Mouse (Mus musculus): ENCODE measurements around the gene Ddx23.

Gene Ddx23

DNA sequence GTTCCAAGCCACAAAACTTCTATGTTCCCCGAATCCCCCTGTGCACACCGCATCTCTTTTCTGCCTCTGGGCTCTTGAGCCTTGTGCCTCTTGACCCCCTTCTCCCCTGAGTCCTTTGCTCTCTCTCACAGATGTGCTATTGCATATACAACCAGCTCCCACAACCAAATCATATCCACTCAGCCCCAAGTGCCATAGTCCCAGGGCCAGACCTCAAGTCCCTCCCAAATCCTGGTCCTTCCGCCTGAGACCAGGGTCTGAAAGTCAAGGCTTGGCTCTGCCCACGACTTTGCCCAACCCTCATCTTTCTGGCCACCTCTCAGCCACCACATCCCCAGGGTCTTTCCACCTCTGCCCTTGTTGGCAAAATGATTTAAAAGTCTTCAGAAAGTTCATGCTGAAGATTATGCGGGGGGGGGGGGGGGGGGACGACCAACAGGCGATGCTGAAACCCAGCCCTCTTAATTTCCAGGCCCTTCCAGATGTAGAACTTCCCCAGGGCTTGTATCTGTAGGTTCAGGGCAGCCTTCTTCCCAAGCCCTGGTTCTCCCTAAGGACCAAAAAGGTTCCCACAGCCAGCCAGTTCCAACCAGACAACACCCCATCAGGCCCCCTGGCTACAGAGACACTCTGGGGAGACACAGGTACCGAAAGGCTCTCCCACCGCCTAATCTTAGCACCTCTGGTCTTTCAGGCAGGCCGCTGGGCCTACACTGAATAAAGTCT is 54.5 kb downstream of the Ddx23 start:
- no peak for DNase-seq (ENCODE audit: low read depth, low spot score)

DNA sequence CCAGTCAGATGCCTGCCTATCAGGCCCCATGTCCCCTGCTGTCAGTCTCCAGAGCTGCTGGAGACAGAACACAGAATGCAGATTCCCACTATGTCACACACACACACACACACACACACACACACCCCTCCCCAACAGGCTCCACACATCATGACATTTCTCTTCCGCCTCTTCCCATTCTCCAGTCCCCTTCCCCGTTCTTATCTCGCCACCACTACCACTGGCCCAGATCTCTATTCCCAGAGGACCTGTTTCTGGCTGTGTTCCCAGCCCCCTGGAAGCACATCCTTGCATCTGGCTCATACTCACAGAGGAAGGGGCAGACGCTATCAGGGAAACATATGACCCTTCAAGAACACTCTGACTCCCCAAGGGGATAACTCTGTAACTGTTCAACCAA is 55.1 kb downstream of the Ddx23 start:
- DNase-seq (ENCODE audit: low read depth, low spot score) = no peak

DNA sequence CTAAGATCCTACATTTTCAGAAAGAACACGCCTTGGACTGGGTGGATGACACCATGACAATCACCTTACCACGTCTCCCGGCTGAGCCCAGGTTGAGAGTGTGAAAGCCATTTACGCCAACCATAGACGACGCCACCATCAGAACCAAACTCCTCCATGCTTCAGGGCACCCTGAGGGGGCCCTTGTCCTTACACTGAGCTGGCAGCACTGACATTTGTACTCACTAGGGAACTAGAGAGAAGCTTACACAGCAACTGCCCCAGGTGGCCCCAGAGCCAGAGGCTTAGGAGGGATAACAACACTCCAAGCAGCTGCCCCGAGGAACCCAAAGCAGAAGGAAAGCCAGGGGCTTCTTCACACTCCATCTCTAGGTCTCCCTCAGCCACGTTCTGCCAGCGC is 56.0 kb downstream of the Ddx23 start:
- no peak for DNase-seq (ENCODE audit: low read depth, low spot score)

DNA sequence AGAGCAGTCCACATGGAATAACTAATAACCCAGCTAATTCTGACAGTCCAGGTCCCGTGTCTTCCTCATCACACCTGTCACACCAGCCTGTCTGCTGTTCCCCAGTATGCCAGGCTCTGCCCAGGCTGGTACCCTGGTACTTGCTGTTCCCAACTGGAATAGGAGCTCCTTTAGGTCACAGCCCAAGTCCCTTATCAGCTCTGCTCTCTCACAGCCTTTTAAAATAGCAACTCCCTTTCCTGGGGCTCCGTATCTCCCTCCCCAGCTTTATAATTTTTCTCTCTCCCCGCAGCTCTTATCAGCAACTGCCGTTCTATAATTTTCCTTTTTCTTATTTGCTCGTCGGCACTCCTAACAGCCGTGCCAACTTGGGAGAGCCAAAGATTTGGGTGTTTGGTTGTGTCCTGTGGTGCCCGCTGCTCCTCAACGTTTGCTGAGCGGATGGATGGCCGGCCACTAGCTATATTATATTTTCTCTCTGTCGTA is 56.6 kb downstream of the Ddx23 start:
- no peak for DNase-seq (ENCODE audit: low read depth, low spot score)

DNA sequence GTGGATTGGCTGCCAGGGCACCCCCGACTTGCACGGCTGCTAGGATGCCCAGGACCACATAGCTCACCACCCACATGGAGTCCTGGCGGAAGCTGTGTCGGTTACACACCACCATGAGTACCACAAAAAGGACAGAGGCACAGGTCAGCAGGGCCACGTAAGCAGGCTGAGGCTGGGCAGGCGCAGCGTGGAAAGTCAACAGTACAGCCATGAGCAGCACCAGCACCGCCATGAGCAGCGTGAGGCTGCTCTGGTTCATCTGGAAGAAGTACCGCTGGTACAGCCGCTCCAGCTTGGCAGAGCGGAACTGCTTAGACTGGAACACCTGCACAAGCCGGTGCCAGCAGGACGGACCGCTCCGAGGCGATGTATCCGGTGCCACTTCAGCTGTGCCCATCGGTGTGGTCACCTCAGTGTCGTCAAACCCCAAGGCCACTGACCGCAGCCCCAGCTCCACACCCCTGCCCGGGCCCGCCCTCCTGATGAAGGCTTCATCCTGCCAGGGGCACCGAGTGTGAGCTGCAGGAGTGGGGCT is 58.6 kb downstream of the Ddx23 start:
- no peak for DNase-seq (ENCODE audit: low read depth, low spot score)

GRCm38 (mm10) chr15:98602921-98603458 is 59.7 kb downstream of the Ddx23 start:
- DNase-seq (ENCODE audit: low read depth, low spot score) = no peak

GRCm38 (mm10) chr15:98602191-98602881 is 60.4 kb downstream of the Ddx23 start:
- DNase-seq (ENCODE audit: low read depth, low spot score) = no peak

GRCm38 (mm10) chr15:98601832-98602190 is 60.9 kb downstream of the Ddx23 start:
- no peak for DNase-seq (ENCODE audit: low read depth, low spot score)

- DNase-seq (ENCODE audit: low read depth, low spot score) = no peak
Observed at GRCm38 (mm10) chr15:98600036-98600709, 62.5 kb downstream of the Ddx23 start.

- no peak for DNase-seq (ENCODE audit: low read depth, low spot score)
Observed at GRCm38 (mm10) chr15:98596609-98597008, 66.1 kb downstream of the Ddx23 start.
